Mouse (Mus musculus) left cerebral cortex, adult 18-20 months (tissue): Measurements from ENCODE around the gene Gm11111. TPM values are rescaled to one million over a fixed set of nuclear protein-coding genes. Genes with fewer than 3 reads are reported as not detected.
"Not testable (repeated sequence)": the region's sequence is repeated elsewhere in the genome, so short reads cannot be mapped to it uniquely, and the experiment has no call there.

Source experiments
- DNase-seq, 2 experiments: peaks; one replicate each; pipeline ENCODE4 v3.0.0; 2021 to 2022; ENCODE audit warnings: low spot score in 2 of 2, mixed read lengths in 1 of 2
- long read RNA-seq, 2 experiments: library from polyadenylated mRNA; stranded (forward); transcript quantifications; one replicate each; pipeline ENCODE4 v2.0.0; 2021
- total RNA-seq, 2 experiments: library from RNA; stranded (reverse); gene quantifications; 2 replicates each; pipeline ENCODE4 v1.2.3; 2021

Gene Gm11111
- total RNA-seq: not detected
- long read RNA-seq, experiment 1: 0 reads
- long read RNA-seq, experiment 2: 0 reads

DNA sequence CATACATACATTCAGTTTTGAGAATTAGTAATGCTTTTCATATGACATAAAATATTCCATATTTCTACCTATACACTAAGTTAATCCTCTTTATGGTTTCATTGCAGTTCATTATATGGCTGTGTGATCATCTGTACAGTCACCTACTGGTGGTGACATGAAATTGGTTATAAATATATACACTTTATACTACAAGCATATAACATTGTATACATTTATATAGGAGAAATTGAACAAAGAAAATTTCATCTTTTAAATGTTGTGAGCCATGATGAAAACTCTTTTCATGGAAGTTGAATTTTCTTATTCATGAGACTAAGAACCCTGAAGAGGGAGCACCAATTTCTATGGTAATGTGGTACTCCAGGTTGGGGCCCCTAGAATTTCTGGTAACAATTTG, at the start of gene Gm11111:
Gm11111 (plus strand) TSS at position 301 of the 400 bp plus-strand sequence.
- DNase-seq: no peak

DNA sequence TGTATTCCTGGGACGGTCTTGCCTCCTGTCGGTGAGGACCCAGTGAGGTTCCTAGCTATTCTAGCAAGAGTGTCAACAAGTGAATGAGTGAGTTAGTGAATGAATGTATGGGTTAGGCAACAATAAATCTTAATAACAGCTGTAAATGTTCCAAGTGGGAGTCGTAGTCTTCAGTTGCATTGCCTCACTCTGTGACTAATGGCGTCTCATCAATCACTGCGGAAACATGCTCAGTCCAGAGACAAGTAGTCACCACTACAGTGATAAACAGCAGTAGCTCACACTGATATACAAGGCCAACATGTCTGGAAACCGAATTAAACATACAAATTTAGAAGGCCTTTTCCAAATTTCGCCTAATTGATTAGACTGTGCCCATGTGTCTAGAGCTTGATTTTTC, 36.3 kb upstream of the Gm11111 start:
- DNase-seq: no peak

DNA sequence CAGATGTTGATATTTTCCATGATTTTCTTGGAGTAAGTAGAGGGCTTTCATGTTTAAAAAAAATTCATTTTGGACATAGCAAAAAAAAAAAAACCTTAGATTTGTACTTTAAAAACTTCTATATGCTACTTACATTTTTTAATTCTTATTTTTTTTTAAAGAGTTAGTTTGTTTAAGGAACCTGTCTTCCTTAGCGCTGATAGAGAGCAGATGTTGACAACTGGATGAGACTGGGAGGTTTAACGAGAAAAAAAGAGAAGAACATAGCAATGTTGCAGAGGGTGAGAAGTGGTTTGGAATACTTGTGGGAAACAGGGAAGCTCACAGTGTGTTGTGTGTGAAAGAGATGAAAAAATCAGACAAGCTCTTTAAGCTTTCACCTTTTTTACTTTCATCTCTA, 32.4 kb upstream of the Gm11111 start:
- no peak for DNase-seq

DNA sequence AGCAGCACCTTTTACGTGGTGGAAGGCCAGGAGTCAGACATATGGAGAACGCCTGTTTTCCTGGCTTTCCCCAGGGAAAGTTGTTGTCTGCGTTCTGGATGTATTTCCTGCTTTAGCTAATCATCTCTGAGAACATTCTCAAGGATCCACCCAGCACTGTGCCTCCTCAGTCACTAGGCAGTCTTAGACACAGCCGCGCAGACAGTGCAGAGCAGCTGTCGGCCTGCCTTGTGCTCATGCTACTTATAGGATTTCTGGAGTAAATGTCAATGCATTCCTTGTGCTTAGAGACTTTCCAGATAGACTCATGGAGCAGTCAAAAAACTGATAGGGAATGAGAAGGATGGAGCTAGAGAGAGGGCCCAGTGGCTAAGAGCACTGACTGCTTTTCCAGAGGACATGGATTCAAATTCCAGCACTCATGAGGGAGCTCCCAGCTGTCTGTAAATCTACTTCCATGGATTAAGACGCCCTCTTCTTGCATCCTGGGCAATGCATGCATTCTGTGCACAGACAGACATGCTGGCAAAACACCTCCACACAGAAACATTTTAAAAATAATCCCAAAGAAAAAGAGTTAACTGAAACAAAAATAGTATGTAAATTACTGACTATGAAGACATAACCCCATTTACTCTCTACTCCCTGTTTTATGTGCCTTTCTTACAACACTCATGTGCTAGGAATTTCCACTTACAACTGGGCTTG, 30.1 kb upstream of the Gm11111 start:
- DNase-seq: peak in 1 of 2 experiments; percentile 2

DNA sequence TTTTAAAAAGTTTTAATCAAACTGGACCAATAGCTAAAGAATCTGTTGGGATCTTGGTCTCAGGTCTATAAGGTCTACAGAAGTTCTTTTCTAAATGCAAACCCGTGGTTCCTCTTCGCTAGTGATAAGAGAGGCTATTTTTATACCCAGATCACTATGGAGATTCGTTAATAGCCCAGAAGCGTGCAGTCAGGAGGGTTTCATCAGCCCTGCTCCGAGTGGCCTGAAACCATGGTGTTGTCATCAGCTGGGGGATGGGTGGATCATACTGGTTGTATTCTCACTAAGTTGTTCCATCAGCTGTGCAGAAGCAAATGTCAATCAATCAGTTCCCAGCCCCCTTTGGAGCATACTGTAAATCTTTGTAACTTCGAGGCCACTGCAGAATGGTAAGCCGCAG, 29.4 kb upstream of the Gm11111 start:
- no peak for DNase-seq

DNA sequence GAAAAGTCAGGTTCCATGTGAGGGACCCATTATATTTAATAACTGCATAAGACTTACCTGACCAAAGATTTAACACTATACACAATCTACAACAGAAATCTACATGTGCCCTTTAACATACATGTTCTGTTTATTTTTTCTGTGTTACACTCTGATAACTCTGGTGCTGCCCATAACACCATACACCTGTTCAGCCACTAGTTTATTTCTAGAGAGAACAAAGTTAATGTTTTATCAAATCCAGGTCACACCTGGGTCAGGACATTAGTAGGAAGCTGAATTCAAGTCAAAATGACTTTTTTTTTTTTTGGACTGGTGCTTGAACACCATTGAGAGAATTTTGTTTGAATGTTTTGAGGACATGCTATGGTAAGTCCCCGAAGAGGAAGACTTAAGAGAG, 28.7 kb upstream of the Gm11111 start:
- no peak for DNase-seq

DNA sequence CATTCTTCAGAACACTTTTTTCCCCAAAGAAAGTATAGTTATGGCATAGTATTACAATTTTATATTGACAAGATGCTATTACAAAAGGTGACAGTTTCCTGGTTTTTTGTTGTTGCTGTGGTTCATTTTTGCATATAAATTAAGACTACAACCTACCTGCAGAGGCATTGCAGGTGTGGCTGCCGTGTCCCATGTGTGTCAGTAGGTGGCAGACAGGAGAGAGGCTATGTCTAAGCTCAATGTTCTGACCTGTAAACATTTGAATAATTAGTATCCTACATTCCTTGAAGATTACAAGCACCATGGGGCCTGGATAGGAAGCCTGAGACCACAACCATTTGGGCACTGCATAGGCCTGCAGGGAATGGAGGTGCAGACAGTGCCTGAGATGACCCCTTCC, 11.2 kb upstream of the Gm11111 start:
- no peak for DNase-seq

DNA sequence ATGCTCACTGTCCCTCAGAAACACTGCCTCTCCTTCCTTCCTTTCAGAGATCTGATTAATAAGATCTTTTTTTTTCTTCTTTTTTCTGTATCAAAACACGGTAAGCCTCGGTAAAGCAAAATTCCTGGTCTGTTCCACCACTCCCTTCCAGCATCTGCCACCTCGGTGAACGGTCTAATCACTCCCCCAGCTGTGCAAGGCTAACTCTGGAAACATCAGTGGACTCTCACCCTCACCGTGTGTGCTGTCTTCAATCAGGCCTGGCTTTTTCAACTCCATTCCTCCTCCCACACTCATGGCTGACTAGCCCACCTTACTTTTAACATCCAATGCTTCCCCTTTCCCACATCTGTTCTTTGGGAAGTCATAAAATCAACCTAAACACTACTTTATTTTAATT, 2.2 kb upstream of the Gm11111 start:
- no peak for DNase-seq

DNA sequence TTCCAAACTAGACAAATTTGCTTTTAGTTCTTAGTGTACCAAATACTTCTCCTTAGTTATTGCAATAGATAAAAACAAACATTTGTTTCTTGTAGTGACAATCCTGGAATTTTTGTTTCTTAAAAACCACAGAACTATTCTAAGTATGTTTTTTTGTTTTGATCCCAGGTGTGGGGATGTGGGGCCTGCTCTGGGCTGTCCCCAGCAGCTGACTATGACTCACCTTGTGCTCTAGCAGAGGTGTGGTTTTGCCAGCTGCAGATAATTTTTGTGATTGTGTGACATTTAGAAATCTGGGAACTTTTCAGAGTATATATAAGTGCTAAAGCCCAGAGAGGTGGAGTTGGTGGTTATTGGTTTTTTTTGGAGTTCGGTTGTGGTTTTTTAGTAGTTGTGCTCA, 1.6 kb upstream of the Gm11111 start:
- DNase-seq: no peak

DNA sequence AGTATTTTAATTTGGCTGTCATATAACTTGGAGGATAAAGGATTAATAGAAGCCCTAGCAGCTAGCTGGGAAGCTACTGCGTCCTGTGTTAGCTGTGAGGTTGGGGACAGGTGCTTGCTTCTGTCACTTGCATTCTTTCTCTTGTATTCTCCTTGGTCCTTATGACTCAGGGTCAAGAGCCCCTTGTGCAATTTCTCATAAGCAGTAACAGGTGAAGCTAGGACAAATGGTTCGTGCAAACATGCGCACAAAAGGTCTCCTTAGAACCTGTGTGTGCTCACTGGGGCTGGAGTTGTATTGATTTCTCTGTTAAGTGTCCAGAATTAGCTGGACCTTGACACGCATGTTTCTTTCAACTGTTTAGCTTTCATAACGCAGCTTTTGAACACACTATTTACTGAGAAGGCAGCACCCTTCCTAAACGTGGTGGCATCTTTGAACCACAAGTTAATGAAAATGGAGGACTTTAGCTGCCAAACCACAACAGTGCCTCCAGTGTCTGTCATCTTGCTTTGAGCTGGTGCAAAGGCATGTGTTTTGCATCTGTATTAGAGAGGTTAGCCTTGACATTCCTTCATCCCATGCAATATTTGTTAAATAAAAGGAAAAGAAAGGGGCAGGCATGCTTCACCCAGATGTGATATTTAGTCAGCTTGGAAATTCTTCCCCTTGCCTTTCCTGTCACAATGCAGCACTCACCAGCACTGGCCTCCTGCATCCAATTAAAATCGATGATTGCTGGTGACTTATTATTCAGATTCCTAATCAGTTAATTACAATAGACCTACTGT, 511 bp downstream of the Gm11111 start:
- no peak for DNase-seq

DNA sequence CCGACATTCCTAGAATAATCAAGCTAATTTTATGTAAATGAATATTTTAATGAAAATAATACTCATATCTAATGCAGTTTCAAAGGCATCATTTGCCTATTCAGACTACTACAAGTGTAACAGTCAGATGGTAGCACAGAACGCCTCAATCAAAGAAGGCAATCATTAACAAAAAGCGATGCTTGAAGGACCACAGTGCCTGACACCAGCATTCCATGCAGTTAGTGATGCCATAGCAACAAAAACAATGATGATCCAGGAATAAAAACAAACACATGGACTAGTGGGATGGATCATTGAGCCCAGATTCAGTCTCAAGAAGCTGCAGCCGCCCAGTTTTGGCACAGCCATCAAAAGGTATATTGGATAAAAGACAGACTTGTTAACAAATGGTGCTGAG, 8.8 kb downstream of the Gm11111 start:
- DNase-seq: no peak

DNA sequence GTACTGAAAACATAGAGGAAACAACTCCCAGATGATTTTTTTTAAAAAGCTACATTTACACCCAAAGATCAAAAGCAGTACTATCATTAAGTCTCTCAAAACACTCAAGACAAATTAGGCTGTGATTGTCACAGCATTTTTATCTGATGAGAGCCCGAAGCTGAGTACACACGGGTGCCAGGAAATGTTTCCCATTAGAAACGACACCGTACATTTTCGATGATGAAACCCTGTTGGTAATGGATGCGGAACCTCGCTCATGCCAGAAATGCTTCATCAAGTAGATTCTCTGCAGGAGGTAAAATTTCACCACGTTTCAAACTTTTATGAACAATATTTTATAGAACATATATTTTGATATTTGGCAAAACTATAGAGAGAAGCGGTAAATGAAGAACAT, 10.3 kb downstream of the Gm11111 start:
- DNase-seq: no peak

DNA sequence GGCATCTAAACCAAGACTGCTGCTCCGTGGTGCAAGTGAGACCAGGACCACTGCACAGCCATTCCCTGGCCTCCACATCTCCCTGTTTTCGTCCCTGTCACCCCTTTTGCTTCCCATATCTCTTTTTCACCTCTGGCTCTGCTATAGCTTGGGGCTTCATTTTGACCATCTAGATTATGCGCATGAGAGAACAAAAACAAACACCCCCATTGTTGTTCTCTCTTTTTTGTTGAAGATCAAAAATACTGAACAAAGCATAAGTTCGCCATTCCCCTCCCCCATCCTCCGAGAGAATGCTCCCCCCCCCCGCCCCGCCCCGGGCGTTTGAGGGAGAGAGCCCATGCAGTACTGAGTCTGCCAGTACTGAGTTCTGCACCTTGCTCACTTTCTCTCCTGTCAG, 11.3 kb downstream of the Gm11111 start:
- DNase-seq: no peak

DNA sequence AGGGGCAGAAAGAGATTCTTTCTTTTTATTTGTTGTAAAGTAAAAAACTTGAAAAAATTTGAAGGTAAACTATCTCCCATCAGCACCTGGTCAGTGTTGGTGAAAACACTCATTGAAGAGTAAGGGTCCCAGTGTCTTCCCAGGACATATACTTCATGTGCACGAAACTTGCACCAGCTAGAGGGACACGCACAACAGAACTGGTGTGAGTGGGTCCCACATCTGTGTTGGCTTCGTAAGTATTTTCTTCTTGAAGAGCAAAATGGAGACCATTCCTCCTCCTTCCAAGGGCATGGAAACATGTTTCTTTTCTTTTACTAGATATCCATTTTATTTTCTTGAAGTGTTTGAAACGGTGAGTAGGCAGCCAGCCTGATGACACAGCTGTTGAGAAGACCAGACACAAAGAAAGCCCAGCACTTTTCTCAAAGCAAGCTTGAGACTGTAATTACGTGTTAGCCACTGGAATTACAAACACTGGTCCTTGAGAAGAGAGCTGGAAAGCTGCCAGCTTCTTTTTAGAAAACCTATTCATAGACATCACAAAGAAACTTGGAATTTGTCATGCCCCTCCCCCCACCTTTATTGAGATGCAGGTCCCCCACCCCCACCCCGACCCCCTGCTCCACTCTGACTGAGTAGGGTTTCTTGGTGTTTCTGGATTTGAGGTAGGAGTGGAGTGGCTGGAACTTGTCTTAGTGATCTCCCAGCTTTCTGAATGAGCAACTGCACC, 14.1 kb downstream of the Gm11111 start:
- DNase-seq: no peak

DNA sequence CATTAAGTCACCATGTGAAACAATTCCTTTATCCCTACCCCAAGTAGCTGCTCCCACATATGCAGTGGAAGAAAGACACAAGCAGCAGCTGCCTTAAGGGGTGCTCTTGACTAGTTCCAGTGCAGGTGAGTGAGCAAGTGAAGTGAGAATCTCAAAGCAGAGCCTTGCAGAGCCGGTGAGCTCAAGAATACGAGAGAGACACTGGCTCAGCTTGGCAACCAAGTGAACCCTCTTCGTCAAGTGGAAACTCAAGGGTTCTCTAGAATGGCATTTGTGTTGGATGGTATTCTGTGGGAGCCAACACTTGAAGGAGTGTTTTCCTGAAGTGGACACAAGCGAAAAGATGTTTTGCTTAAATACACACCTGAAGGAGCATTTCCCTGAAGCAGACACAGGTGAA, 16.0 kb downstream of the Gm11111 start:
- no peak for DNase-seq

DNA sequence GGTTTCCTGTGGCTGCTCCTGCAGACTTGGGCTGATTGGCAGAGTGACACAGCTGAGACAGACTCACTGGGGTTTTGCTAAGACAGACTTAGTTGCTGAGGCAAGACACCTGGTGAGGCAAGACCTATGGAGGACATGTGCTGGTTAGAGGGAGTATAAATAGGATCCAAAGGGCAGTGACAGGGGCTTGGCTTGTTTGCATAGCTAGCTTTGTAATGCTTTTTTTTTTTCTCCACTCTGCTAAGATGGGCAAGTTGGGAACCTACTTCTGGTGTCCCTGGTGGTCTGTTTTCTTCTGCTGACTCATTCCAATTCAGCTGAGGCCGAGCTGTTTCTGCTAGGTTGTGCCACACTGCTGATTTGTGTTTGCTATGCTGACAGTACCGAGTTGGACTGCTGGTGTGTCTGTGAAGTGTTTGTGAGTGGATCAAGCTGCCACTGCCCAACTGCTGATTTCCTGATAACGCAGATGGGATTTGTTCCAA, 16.6 kb downstream of the Gm11111 start:
- no peak for DNase-seq

DNA sequence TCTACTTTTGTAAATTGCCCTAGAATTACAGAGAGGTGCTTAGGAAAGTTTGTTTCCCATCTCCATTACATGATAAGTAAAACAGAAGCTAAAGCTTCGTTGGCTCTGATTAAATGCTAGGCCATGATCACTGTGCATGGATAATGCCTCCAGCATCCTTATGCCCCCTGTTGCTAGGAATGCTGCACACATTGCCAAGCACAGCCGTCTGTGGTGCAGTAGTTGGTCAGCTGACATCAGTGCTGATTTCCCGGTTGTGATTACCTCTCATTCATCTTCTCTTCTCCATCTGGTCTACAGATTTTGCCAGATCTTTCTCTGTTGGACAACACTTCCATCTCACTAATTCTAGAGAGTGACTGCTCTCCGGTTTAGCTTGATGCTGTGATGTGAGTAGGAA, 19.9 kb downstream of the Gm11111 start:
- no peak for DNase-seq

DNA sequence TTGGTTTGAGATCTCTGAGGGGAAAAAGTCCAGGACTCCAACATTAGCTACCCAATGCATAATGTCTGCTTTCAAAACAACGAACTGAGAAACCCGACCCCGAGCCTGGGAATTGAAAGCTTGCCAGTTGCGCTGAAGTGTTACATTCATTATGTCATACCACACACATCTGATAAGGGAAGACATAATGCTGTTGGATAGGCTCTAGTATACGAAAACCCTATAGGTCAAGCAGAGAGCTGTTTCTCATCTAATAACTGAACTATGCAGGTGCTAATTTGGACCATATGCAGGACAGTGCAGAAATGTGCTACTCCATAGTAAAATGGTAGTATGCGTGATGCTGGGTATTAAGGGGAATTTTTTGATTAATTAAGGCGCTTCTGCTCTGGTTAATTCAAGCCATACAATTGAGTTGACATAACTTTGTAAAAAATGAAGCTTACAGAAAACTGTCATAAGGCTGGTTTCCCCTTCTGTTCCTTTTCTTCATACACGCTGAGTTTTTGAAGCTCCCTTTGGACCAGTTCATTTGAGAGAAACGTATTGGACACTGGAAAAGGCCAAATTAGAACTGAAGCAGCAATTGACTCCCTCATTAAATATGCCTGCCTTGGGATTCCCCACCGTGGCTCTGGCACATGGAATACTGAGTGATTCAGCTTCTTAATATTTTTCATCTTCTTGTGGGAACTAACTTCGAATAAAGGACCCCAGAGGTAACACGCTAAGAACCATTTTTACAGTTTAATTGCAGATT, 22.4 kb downstream of the Gm11111 start:
- DNase-seq: no peak

DNA sequence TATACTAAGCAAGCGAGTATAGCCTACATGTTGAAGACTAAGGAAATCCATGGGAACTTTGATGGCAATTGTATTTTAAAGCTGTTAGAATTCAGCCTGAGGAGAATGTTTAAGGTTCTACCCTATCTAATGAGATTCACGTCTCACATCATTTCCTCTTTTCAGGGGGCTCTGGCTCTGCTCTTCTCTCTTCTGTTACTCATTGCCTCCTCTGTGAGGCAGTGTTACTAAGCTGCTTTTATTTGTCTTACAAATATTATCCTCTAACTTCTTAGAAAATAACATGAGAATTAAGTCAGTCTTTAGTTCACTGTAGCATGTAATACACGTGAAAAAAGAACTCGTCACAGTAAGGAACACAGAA, 23.0 kb downstream of the Gm11111 start:
- DNase-seq: no peak

DNA sequence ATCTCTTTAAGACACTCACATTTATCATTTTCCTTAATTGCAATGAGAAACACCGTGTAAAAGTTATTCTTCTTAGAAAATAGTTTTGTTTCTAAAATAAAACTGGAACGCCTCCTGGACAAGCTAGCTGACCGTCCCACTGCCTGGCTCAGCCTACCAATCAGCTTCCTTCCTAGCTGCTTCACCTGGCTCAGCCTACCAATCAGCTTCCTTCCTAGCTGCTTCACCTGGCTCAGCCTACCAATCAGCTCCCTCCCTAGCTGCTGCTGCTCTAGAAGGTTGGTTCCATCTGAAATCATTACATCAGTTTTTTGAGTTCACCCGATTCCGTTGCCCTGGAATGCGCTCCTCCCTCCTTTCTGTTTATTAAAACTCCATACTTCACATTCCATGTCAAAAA, 24.0 kb downstream of the Gm11111 start:
- DNase-seq: not testable (repeated sequence)

DNA sequence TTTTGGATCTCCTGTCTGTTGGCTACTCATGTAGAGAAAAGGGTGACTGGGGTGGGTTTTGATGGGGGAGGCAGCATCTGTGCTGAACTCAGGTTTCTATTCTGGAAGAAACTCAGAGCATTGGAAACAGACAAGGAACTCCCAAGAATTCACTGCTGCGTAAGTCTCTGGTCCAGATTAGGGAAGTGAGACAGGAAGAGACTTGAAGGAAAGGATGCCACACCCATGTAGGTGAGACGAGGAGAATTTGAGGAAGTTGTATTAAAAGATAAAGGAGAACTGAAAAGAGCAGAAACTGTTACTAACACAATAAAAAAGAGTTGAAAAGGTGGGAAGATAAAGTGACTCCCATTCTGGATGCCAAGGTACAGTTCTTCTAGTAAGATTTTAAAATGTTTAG, 25.9 kb downstream of the Gm11111 start:
- no peak for DNase-seq
